Mouse (Mus musculus) embryonic facial prominence, embryonic 10.5 days (tissue): ENCODE measurements around the gene Clp1. TPM values are rescaled to one million over a fixed set of nuclear protein-coding genes. Genes with fewer than 3 reads are reported as not detected.

Experiments used
- DNase-seq: peaks from one replicate; pipeline ENCODE4 v3.0.0-alpha.2; 2017; ENCODE audit warnings: low spot score
- H3K27ac ChIP-seq: fragments of 300-500 bp; sonication (generic); replicated peaks from 2 replicates; pipeline ENCODE4 v1.5.1; 2016; ENCODE audit warnings: mild to moderate bottlenecking
- H3K27me3 ChIP-seq: fragments of 300-500 bp; sonication (generic); replicated peaks from 2 replicates; pipeline ENCODE4 v1.6.1; 2016; ENCODE audit warnings: low read depth, mild to moderate bottlenecking; ENCODE audit not compliant: poor library complexity, severe bottlenecking
- H3K36me3 ChIP-seq: fragments of 300-500 bp; sonication (generic); replicated peaks from 2 replicates; pipeline ENCODE4 v1.6.1; 2016; ENCODE audit warnings: mild to moderate bottlenecking, moderate library complexity
- H3K4me1 ChIP-seq: fragments of 300-500 bp; sonication (generic); 2 replicates; pipeline ENCODE4 v1.6.1; 2016
- H3K4me3 ChIP-seq: fragments of 300-500 bp; sonication (generic); 2 replicates; pipeline ENCODE4 v1.5.1; 2016; ENCODE audit warnings: mild to moderate bottlenecking, moderate library complexity
- H3K9me3 ChIP-seq: fragments of 300-500 bp; sonication (generic); 2 replicates; pipeline ENCODE4 v1.6.1; 2016; ENCODE audit warnings: mild to moderate bottlenecking
- WGBS: fragments of 180-500 bp; shearing (Covaris S2); methylation state at CpG from one replicate; pipeline ENCODE4 v1.1.7; 2016; 5-methylcytosine and 5-hydroxymethylcytosine counted together
- polyA plus RNA-seq: library from polyadenylated mRNA; unstranded; fragments of >200 nt; fragmentation: Nextera tagmentation; extraction: Ambion mirVana; gene quantifications from 2 replicates; pipeline ENCODE4 v1.2.1, GENCODE M21; 2016

The Clp1 gene
- 53.2 and 53.8 TPM in 2 replicates for polyA plus RNA-seq

- H3K4me3 ChIP-seq, result peak within 1 kb of the TSS; percentile 76
- no peaks in the 10 kb centered on the region for H3K27me3 ChIP-seq
- peak; percentile 97 for DNase-seq
- WGBS, result under 1% methylated on average over 39 of the region's 39 CpGs
- peaks cover 25% of the 10 kb centered on the region for H3K4me1 ChIP-seq
- peak within 1 kb of the TSS; percentile 85 for H3K27ac ChIP-seq
- no peaks in the 10 kb centered on the region for H3K9me3 ChIP-seq
- peaks cover 33% of the 10 kb centered on the region for H3K36me3 ChIP-seq
Measured at GRCm38 (mm10) chr2:84727172-84727858, at the start of gene Clp1. Gene Clp1 (minus strand): TSS chr2:84727350.

DNA sequence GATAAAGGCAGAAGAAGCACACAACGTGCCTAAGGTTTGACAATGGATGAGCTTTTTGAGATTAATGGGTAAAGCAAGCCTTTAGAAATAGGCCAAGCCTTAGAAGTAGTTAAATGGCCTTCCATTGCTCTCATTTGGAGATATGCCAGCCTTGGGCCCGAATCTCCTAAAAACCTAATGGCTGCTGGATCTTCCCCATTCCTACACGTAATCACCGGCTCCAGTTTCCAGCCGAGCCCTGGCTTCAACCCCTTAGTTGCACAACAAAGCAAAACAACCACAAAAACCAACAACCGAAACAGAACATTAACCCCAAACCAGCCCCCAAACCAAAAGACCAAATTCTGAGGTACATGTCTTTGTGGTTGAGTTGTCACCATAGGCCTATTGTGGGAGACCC lies 48.5 kb upstream of the Clp1 start:
- peak overlapping the region; percentile 86 for H3K27ac ChIP-seq
- H3K27me3 ChIP-seq, result no peaks in the 10 kb centered on the region
- WGBS, result 88% methylated on average over 6 of the region's 6 CpGs
- peaks cover 28% of the 10 kb centered on the region for H3K4me1 ChIP-seq
- H3K9me3 ChIP-seq, result no peaks in the 10 kb centered on the region
- no peak overlapping the region for H3K4me3 ChIP-seq
- DNase-seq, result no peak
- no peaks in the 10 kb centered on the region for H3K36me3 ChIP-seq

GRCm38 (mm10) chr2:84775241-84775640 lies 48.1 kb upstream of the Clp1 start, which contains the start of gene Serping1:
Gene Serping1 (minus strand): TSS chr2:84775444.
- Histone ChIP-seq H3K27me3 (no peaks in the 10 kb centered on the region), H3K36me3 (no peaks in the 10 kb centered on the region), H3K9me3 (no peaks in the 10 kb centered on the region), H3K27ac (peak within 1 kb of the TSS; percentile 86), H3K4me3 (peak within 1 kb of the TSS; percentile 54), H3K4me1 (peaks cover 28% of the 10 kb centered on the region)
- DNase-seq, result peak; percentile 34
- 59% methylated on average over 9 of the region's 9 CpGs for WGBS

- H3K9me3 ChIP-seq, result no peaks in the 10 kb centered on the region
- peak overlapping the region; percentile 86 for H3K27ac ChIP-seq
- no peaks in the 10 kb centered on the region for H3K36me3 ChIP-seq
- peak; percentile 87 for DNase-seq
- no peaks in the 10 kb centered on the region for H3K27me3 ChIP-seq
- peak overlapping the region; percentile 54 for H3K4me3 ChIP-seq
- H3K4me1 ChIP-seq, result peaks cover 28% of the 10 kb centered on the region
- 1% methylated on average over 15 of the region's 15 CpGs for WGBS
Measured at GRCm38 (mm10) chr2:84774751-84775150, 47.6 kb upstream of the Clp1 start.

DNA sequence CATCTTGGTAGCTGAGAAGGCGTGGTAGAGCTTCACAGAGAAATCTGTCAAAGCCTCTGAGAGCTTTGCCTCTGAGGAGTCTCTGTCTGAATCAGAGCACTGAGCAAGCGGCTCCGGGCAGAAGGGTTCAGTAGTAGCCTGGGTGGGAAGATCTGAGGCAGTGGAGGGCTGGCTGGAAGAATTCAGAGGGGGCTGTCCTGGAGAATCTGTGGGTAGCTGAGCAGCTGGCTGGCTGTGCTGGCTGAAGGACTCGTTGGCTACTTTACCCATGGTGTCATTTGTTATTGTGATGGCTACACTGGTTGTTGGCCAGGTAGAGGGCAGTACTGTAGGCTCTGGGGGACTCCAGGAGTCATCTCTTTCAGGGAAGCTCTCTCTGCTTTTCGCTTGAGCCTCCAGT lies 46.0 kb upstream of the Clp1 start:
- whole genome bisulfite sequencing, result 85% methylated on average over 5 of the region's 5 CpGs
- H3K27ac ChIP-seq, result 0 out of 2 replicates have a peak overlapping the region, but pooled peaks have one; percentile 10

DNA sequence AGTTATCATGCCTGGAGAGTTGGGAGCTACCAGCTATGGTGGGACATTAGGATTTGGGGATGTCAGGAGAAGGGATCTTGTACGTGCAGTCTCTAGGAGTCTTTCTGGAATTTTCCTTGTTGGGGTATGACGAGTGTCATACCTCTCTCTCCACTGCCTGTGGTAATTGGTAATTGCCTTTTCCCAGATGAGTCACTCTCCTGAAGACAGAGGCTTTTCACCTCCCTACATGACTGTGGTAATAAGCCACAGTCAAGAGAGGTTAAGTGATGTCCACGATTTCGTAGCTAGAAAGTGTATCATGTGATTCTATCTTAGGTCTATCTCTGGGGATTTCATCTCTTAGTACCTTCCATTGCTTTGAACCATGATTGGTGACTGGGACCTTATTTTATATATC lies 45.3 kb upstream of the Clp1 start:
- DNase-seq, result no peak
- Histone ChIP-seq H3K27ac (no peak overlapping the region), H3K36me3 (no peaks in the 10 kb centered on the region), H3K9me3 (no peaks in the 10 kb centered on the region), H3K4me1 (peaks cover 28% of the 10 kb centered on the region), H3K27me3 (no peaks in the 10 kb centered on the region), H3K4me3 (no peak overlapping the region)
- 85% methylated on average over 4 of the region's 4 CpGs for WGBS

More for the DNA sequence above, 46.0 kb upstream of the Clp1 start:
- no peaks in the 10 kb centered on the region for H3K36me3 ChIP-seq
- no peaks in the 10 kb centered on the region for H3K9me3 ChIP-seq
- peaks cover 28% of the 10 kb centered on the region for H3K4me1 ChIP-seq
- H3K4me3 ChIP-seq, result 0 out of 2 replicates have a peak overlapping the region, but pooled peaks have one; percentile 8
- no peak for DNase-seq
- H3K27me3 ChIP-seq, result no peaks in the 10 kb centered on the region

DNA sequence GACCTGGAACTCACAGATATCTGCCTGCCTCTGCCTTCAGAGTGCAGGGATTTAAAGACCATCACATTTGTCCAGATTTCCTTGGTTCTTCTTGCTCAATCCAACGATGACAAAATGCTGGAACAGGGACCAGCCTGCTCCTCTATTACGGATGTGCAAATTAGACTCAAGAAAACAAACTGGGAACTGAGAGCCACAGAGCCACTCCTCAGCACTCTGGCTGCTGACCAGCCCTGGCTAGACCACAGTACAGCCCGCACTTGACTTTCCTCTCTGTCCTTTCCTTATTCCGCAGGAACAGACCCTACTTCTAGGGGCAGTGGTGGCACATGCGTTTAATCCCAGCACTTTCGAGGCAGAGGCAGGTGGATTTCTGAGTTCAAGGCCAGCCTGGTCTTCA lies 43.4 kb upstream of the Clp1 start:
- 76% methylated on average over 6 of the region's 6 CpGs for WGBS

DNA sequence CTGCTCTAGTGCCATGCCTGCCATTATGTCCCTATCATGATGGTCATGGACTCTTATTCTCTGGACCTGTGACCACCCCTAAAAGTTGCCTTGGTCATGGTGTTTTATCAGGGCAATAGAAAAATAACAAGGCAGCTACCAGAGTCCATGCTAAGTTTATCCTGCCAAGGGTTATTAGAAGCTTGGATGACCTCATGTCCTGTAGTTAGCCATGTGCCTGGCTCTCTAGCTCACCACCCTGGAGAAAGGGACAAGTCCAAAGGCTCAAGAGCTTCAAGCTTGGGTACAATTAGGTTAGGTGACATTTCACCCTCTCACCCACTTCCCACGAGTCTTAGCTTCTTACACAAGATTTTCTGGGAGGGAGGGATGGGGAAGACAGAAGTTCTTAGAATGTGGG lies 35.7 kb upstream of the Clp1 start:
- H3K27me3 ChIP-seq, result no peaks in the 10 kb centered on the region
- H3K27ac ChIP-seq, result no peak overlapping the region
- H3K36me3 ChIP-seq, result no peaks in the 10 kb centered on the region
- no peak for DNase-seq
- no peaks in the 10 kb centered on the region for H3K9me3 ChIP-seq
- peaks cover 6% of the 10 kb centered on the region for H3K4me1 ChIP-seq
- WGBS, result 67% methylated on average over 1 of the region's 1 CpGs
- H3K4me3 ChIP-seq, result no peak overlapping the region

More for the DNA sequence above, 43.4 kb upstream of the Clp1 start:
- H3K36me3 ChIP-seq, result no peaks in the 10 kb centered on the region
- H3K4me1 ChIP-seq, result peaks cover 28% of the 10 kb centered on the region
- H3K27ac ChIP-seq, result no peak overlapping the region
- H3K27me3 ChIP-seq, result no peaks in the 10 kb centered on the region
- no peak overlapping the region for H3K4me3 ChIP-seq
- no peaks in the 10 kb centered on the region for H3K9me3 ChIP-seq
- no peak for DNase-seq

- 38% methylated on average over 4 of the region's 4 CpGs for WGBS
- no peak for DNase-seq
- H3K4me3 ChIP-seq, result no peak overlapping the region
- H3K36me3 ChIP-seq, result no peaks in the 10 kb centered on the region
- no peak overlapping the region for H3K27ac ChIP-seq
- H3K4me1 ChIP-seq, result peaks cover 8% of the 10 kb centered on the region
- no peaks in the 10 kb centered on the region for H3K27me3 ChIP-seq
- H3K9me3 ChIP-seq, result no peaks in the 10 kb centered on the region
Measured at GRCm38 (mm10) chr2:84762295-84762694, 35.1 kb upstream of the Clp1 start.

- Histone ChIP-seq H3K4me3 (no peak overlapping the region), H3K36me3 (no peaks in the 10 kb centered on the region), H3K4me1 (peaks cover 11% of the 10 kb centered on the region), H3K9me3 (no peaks in the 10 kb centered on the region), H3K27ac (no peak overlapping the region), H3K27me3 (no peaks in the 10 kb centered on the region)
- 91% methylated on average over 1 of the region's 1 CpGs for WGBS
- no peak for DNase-seq
Measured at GRCm38 (mm10) chr2:84761840-84762239, 34.7 kb upstream of the Clp1 start.

GRCm38 (mm10) chr2:84761309-84761708 lies 34.2 kb upstream of the Clp1 start:
- WGBS, result 93% methylated on average over 3 of the region's 3 CpGs
- H3K9me3 ChIP-seq, result no peaks in the 10 kb centered on the region
- H3K4me1 ChIP-seq, result peaks cover 11% of the 10 kb centered on the region
- H3K27ac ChIP-seq, result no peak overlapping the region
- no peaks in the 10 kb centered on the region for H3K36me3 ChIP-seq
- H3K4me3 ChIP-seq, result no peak overlapping the region
- DNase-seq, result no peak
- no peaks in the 10 kb centered on the region for H3K27me3 ChIP-seq

- WGBS, result 68% methylated on average over 8 of the region's 8 CpGs
- DNase-seq, result no peak
- H3K4me3 ChIP-seq, result no peak overlapping the region
- H3K27ac ChIP-seq, result no peak overlapping the region
- no peaks in the 10 kb centered on the region for H3K36me3 ChIP-seq
- H3K4me1 ChIP-seq, result peaks cover 10% of the 10 kb centered on the region
- H3K9me3 ChIP-seq, result no peaks in the 10 kb centered on the region
- no peaks in the 10 kb centered on the region for H3K27me3 ChIP-seq
Measured at GRCm38 (mm10) chr2:84760777-84761176, 33.6 kb upstream of the Clp1 start.

DNA sequence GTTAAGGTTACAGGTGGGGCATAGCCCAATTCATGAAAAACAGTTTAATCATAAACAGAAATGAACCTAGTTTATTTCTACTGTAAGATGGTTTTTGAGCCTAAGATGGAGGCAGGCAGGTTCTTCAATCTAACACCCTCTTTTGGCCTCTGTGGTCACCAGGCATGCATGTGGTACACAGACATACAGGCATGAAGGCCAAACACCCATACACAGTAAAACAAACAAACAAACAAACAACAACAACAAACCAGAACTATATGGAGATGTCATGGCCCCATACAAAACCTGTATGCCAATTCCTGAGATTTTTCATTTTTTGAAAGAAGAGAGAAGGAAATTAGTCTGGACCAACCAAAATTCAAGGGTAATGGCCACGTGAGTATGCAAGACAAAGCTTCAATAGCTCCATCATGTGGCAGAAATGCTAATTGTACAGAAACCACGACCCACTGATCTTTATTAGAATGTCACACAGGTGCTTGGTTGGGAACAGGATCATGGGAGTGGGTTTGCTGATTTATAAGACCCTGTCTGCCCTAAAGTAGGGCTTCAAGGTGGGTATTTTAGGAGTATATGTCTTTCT lies 31.5 kb upstream of the Clp1 start:
- Histone ChIP-seq H3K36me3 (no peaks in the 10 kb centered on the region), H3K27ac (no peak overlapping the region), H3K4me3 (no peak overlapping the region), H3K4me1 (0 out of 2 replicates have a peak, but pooled peaks cover 5% of the 10 kb centered on the region), H3K9me3 (no peaks in the 10 kb centered on the region), H3K27me3 (no peaks in the 10 kb centered on the region)
- peak; percentile 32 for DNase-seq
- WGBS, result 3% methylated on average over 2 of the region's 2 CpGs
